Mouse (Mus musculus): Measurements from ENCODE around the gene Ank2. TPM values are rescaled to one million over a fixed set of nuclear protein-coding genes. Genes with fewer than 3 reads are reported as not detected.
A peak's percentile ranks its signal among the peaks of the same experiment; 100 is the strongest.

Gene Ank2
- polyA plus RNA-seq, 1 experiment from 2014 or later, result 169 TPM

- no peaks in the 10 kb centered on the region for H3K27me3 ChIP-seq (replicated peaks; ENCODE audit: control insufficient read depth, insufficient read depth, low read length)
- H3K4me2 ChIP-seq (ENCODE audit: low read length), result no peak overlapping the region
- no peaks in the 10 kb centered on the region for H3K9me3 ChIP-seq (ENCODE audit: control insufficient read depth, low read length)
- no peak for ATAC-seq
- no peaks in the 10 kb centered on the region for H3K36me3 ChIP-seq (ENCODE audit: control insufficient read depth, insufficient read depth, low read length)
- 31% methylated on average over 4 of the region's 4 CpGs for WGBS
- no peaks in the 10 kb centered on the region for H3K4me1 ChIP-seq (ENCODE audit: control insufficient read depth, insufficient read depth, low read depth, low read length)
- no peak overlapping the region for H3K27ac ChIP-seq (ENCODE audit: low read depth, low read length)
- no peak overlapping the region for H3K9ac ChIP-seq (ENCODE audit: low read depth, low read length)
- H3K4me3 ChIP-seq (ENCODE audit: low read length), result no peak overlapping the region
These were observed 288.6 kb downstream of the Ank2 start for GRCm38 (mm10) chr3:127210552-127210951.

DNA sequence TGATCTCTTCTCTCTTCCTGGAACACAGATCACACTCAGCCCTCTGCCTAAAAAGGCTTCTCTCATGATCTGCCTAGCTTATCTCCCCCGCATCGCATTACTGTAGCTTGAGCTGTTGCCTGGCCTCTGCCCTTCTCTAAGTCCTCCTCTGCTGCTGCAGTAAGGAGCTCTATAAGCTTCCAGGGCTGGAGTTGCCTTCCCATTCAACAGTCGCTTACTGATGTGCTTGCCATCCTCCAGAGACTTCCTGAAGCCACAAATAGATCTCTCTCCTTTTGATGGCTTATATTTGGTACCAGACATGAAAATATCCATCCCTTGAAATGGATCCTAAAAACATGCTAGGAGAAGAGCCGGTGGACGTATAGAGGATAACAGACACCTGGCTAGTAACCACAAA lies 290.3 kb downstream of the Ank2 start:
- no peaks in the 10 kb centered on the region for H3K4me1 ChIP-seq (ENCODE audit: control insufficient read depth, insufficient read depth, low read depth, low read length)
- no peak overlapping the region for H3K9ac ChIP-seq (ENCODE audit: low read depth, low read length)
- no peak for ATAC-seq
- H3K27ac ChIP-seq (ENCODE audit: low read depth, low read length), result no peak overlapping the region
- no peak overlapping the region for H3K4me2 ChIP-seq (ENCODE audit: low read length)
- H3K4me3 ChIP-seq (ENCODE audit: low read length), result no peak overlapping the region
- no peaks in the 10 kb centered on the region for H3K27me3 ChIP-seq (replicated peaks; ENCODE audit: control insufficient read depth, insufficient read depth, low read length)
- H3K9me3 ChIP-seq (ENCODE audit: control insufficient read depth, low read length), result no peaks in the 10 kb centered on the region
- 83% methylated on average over 5 of the region's 5 CpGs for WGBS
- no peaks in the 10 kb centered on the region for H3K36me3 ChIP-seq (ENCODE audit: control insufficient read depth, insufficient read depth, low read length)

- ATAC-seq, result no peak
- H3K9me3 ChIP-seq (ENCODE audit: control insufficient read depth, low read length), result no peaks in the 10 kb centered on the region
- H3K4me3 ChIP-seq (ENCODE audit: low read length), result no peak overlapping the region
- H3K9ac ChIP-seq (ENCODE audit: low read depth, low read length), result no peak overlapping the region
- no peaks in the 10 kb centered on the region; the same call in 1 of the 2 replicates for H3K4me1 ChIP-seq (ENCODE audit: control insufficient read depth, insufficient read depth, low read depth, low read length)
- WGBS, result 78% methylated on average over 5 of the region's 5 CpGs
- H3K4me2 ChIP-seq (ENCODE audit: low read length), result no peak overlapping the region
- no peak overlapping the region for H3K27ac ChIP-seq (ENCODE audit: low read depth, low read length)
- no peaks in the 10 kb centered on the region for H3K36me3 ChIP-seq (ENCODE audit: control insufficient read depth, insufficient read depth, low read length)
- no peaks in the 10 kb centered on the region for H3K27me3 ChIP-seq (replicated peaks; ENCODE audit: control insufficient read depth, insufficient read depth, low read length)
These were observed 293.2 kb downstream of the Ank2 start for GRCm38 (mm10) chr3:127205883-127206434.

DNA sequence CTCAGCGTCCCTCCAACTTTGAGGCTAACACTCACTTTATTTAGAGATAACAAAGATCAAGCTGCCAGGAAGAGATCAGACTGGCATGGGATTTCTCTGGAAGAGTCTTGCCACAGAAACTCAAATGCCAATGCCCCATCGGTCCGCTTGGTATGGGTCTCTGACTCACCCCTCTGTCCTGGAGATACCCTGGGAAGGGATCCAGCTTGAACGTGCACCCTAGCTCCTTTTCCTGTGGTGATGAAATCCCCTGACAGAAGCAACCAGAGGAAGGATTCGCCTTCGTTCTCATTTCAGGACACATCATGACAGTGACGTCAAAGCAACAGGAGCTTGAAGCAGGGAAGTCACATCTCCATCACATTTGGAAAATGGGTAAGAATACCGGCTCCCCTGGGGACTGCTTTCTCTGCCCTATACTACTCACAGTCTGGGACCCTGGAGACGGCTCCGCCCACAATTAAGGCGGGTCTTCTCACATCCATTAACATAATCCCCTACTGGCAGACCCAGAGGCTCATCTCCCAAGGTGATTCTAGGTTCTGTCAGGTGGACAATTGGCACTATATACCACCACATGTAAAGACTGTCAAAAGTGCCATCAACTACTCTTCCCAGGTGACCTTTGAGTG lies 296.6 kb downstream of the Ank2 start:
- no peak for ATAC-seq
- Histone ChIP-seq H3K4me3 (ENCODE audit: low read length) (no peak overlapping the region), H3K4me2 (ENCODE audit: low read length) (no peak overlapping the region), H3K9ac (ENCODE audit: low read depth, low read length) (no peak overlapping the region), H3K27ac (ENCODE audit: low read depth, low read length) (no peak overlapping the region), H3K4me1 (ENCODE audit: control insufficient read depth, insufficient read depth, low read depth, low read length) (no peaks in the 10 kb centered on the region; the same call in 1 of the 2 replicates), H3K36me3 (ENCODE audit: control insufficient read depth, insufficient read depth, low read length) (no peaks in the 10 kb centered on the region), H3K9me3 (ENCODE audit: control insufficient read depth, low read length) (no peaks in the 10 kb centered on the region), H3K27me3 (replicated peaks; ENCODE audit: control insufficient read depth, insufficient read depth, low read length) (no peaks in the 10 kb centered on the region)
- 44% methylated on average over 11 of the region's 11 CpGs for WGBS

- Histone ChIP-seq H3K4me1 (ENCODE audit: control insufficient read depth, insufficient read depth, low read depth, low read length) (no peaks in the 10 kb centered on the region; the same call in 1 of the 2 replicates), H3K4me3 (ENCODE audit: low read length) (no peak overlapping the region), H3K27me3 (replicated peaks; ENCODE audit: control insufficient read depth, insufficient read depth, low read length) (no peaks in the 10 kb centered on the region), H3K9ac (ENCODE audit: low read depth, low read length) (no peak overlapping the region), H3K4me2 (ENCODE audit: low read length) (no peak overlapping the region), H3K36me3 (ENCODE audit: control insufficient read depth, insufficient read depth, low read length) (no peaks in the 10 kb centered on the region), H3K9me3 (ENCODE audit: control insufficient read depth, low read length) (no peaks in the 10 kb centered on the region), H3K27ac (ENCODE audit: low read depth, low read length) (no peak overlapping the region)
- WGBS, result 79% methylated on average over 3 of the region's 3 CpGs
- ATAC-seq, result no peak
These were observed 298.4 kb downstream of the Ank2 start for GRCm38 (mm10) chr3:127200789-127201188.

GRCm38 (mm10) chr3:127199112-127199665 lies 300.0 kb downstream of the Ank2 start:
- H3K4me3 ChIP-seq (ENCODE audit: low read length), result no peak overlapping the region
- no peak for ATAC-seq
- H3K36me3 ChIP-seq (ENCODE audit: control insufficient read depth, insufficient read depth, low read length), result no peaks in the 10 kb centered on the region
- H3K9me3 ChIP-seq (ENCODE audit: control insufficient read depth, low read length), result no peaks in the 10 kb centered on the region
- H3K4me2 ChIP-seq (ENCODE audit: low read length), result no peak overlapping the region
- no peak overlapping the region for H3K27ac ChIP-seq (ENCODE audit: low read depth, low read length)
- 82% methylated on average over 9 of the region's 9 CpGs for WGBS
- H3K4me1 ChIP-seq (ENCODE audit: control insufficient read depth, insufficient read depth, low read depth, low read length), result no peaks in the 10 kb centered on the region; the same call in 1 of the 2 replicates
- no peak overlapping the region for H3K9ac ChIP-seq (ENCODE audit: low read depth, low read length)
- H3K27me3 ChIP-seq (replicated peaks; ENCODE audit: control insufficient read depth, insufficient read depth, low read length), result no peaks in the 10 kb centered on the region

GRCm38 (mm10) chr3:127198656-127199055 lies 300.5 kb downstream of the Ank2 start:
- Histone ChIP-seq H3K4me2 (ENCODE audit: low read length) (no peak overlapping the region), H3K4me1 (ENCODE audit: control insufficient read depth, insufficient read depth, low read depth, low read length) (no peaks in the 10 kb centered on the region; the same call in 1 of the 2 replicates), H3K9ac (ENCODE audit: low read depth, low read length) (no peak overlapping the region), H3K36me3 (ENCODE audit: control insufficient read depth, insufficient read depth, low read length) (no peaks in the 10 kb centered on the region), H3K9me3 (ENCODE audit: control insufficient read depth, low read length) (no peaks in the 10 kb centered on the region), H3K4me3 (ENCODE audit: low read length) (no peak overlapping the region), H3K27ac (ENCODE audit: low read depth, low read length) (no peak overlapping the region), H3K27me3 (replicated peaks; ENCODE audit: control insufficient read depth, insufficient read depth, low read length) (no peaks in the 10 kb centered on the region)
- ATAC-seq, result peak; percentile 35
- 78% methylated on average over 7 of the region's 7 CpGs for WGBS

- no peak overlapping the region for H3K9ac ChIP-seq (ENCODE audit: low read depth, low read length)
- H3K4me3 ChIP-seq (ENCODE audit: low read length), result no peak overlapping the region
- H3K27me3 ChIP-seq (replicated peaks; ENCODE audit: control insufficient read depth, insufficient read depth, low read length), result no peaks in the 10 kb centered on the region
- 81% methylated on average over 5 of the region's 5 CpGs for WGBS
- peaks cover 2% of the 10 kb centered on the region; the same call in 1 of the 2 replicates for H3K4me1 ChIP-seq (ENCODE audit: control insufficient read depth, insufficient read depth, low read depth, low read length)
- no peak for ATAC-seq
- H3K27ac ChIP-seq (ENCODE audit: low read depth, low read length), result no peak overlapping the region
- H3K9me3 ChIP-seq (ENCODE audit: control insufficient read depth, low read length), result no peaks in the 10 kb centered on the region
- no peaks in the 10 kb centered on the region for H3K36me3 ChIP-seq (ENCODE audit: control insufficient read depth, insufficient read depth, low read length)
- H3K4me2 ChIP-seq (ENCODE audit: low read length), result no peak overlapping the region
These were observed 310.4 kb downstream of the Ank2 start for GRCm38 (mm10) chr3:127188789-127189128.

DNA sequence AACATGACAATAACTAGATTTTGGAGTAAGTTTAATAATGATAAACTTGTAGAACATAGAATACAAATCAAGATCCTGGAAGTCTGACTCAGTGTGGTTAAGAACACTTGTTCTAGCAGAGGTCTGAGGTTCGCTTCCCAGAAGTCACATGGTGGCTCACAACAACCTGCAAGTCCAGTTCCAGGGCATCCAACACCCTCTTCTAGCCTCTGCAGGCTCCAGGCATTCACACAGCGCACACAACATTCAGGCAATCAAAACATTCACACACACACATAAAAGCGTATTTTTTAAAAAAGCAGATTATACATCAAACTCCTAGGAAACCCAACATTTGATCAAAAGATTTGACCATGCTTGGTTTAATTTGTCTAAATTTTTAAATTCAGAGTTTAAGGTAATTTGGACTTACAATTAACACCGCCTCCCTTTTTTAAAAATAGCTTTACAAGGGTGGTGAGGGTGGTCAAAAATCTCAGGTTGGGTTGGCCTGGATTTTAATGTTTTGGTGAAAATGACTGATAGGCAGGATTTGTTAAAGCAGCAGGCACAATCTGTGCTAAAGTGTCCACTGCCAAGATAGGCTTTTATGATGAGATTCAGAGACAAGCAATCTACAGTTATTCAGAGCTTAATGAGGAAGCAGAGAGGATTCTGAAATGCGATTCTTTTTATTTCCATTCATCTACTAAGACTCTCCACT lies 310.9 kb downstream of the Ank2 start:
- no peak for ATAC-seq

More for the DNA sequence above, 310.9 kb downstream of the Ank2 start:
- Histone ChIP-seq H3K27me3 (replicated peaks; ENCODE audit: control insufficient read depth, insufficient read depth, low read length) (no peaks in the 10 kb centered on the region), H3K36me3 (ENCODE audit: control insufficient read depth, insufficient read depth, low read length) (no peaks in the 10 kb centered on the region), H3K4me2 (ENCODE audit: low read length) (no peak overlapping the region), H3K4me1 (ENCODE audit: control insufficient read depth, insufficient read depth, low read depth, low read length) (peaks cover 2% of the 10 kb centered on the region; the same call in 1 of the 2 replicates), H3K9me3 (ENCODE audit: control insufficient read depth, low read length) (no peaks in the 10 kb centered on the region), H3K9ac (ENCODE audit: low read depth, low read length) (no peak overlapping the region), H3K4me3 (ENCODE audit: low read length) (no peak overlapping the region), H3K27ac (ENCODE audit: low read depth, low read length) (no peak overlapping the region)
- 91% methylated on average over 5 of the region's 5 CpGs for WGBS

Data from hindbrain, embryonic 16.5 days (tissue).